Mouse (Mus musculus): Measurements from ENCODE around the gene Wnt2b.

The Wnt2b gene

DNA sequence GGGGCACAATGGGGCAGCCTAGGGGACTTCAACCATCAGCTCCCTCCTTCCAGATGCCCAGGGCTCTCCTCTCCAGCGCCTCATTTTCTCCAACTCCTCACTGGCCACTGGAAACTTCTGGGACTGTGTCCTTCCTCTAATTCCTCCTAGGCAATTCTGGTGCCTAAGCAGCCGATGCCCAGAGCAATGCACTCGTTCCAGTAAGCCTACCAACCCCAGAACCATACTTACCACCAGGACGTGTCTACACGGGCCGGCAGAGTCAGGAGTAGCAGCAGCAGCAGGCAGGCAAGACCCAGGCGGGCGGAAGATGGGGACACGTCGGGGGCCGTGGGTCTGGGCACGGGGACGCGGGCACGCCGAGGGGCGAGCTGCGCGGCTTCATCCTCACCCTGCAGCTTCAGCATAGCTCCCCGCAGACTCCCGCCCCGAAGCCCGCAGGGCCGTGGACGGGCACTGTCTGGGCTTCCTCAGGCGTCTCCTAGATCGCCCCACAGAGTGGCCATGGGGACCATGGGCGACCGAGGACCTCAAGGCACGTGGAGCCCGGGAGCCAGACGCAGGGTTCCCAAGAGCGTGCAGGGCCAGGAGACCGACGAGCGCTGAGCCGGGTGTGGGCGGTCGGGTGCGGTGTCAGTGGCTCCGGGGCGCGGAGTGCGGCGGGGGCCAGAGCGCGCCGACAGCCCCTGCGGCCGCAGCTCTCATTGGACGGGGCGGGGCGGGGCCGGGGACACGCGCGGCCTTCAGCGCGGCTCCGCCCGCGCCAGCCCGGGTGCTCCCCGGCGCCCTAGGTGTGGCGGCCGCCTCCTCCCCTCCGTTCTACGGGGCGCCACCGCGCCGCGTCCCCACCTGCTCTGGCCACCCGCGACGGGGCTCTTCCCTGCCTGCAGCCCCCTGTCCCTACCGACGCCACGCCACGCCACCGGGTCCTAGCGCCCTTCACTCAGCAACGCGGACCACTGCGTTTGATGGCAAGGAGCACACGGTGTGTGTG is at the start of gene Wnt2b:
TSS of gene Wnt2b (minus strand) at position 856 of the 994 bp plus-strand sequence.
- no peak for DNase-seq (ENCODE audit: low spot score in 2 of 2)

DNA sequence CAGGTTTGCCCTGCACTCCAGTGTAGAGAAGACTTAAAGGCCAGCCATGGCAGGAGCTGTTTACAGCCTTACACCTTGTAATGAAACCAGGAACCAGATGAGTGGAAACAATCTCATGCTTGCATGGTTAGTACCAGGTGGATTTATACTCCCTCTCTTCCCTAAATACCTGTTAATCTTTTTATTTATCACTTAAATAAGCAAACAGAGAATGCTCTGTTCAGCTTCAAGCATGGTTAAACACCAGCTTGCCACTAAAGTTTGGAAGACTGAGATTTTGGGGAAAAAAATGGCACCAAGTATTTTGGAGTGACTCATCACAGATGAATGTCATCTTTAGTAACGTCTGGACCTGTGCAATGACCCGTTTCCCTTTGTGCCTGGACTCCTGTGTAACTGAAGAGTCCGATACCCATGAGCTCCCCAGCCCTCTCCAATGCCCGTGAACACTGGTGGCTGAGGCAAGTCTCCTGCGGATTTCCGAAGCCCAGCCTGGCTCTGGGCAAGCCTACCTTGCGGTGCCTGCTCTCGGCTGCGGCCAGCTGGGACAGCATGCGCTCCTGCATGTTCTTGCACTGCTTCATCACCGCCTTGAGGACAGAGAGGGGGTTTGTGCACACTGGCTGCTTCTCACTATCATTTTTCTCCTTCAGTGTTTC is 49.1 kb upstream of the Wnt2b start:
- DNase-seq (ENCODE audit: low spot score in 2 of 2), result no peak

- no peak for DNase-seq (ENCODE audit: low spot score in 2 of 2)
These were observed 46.3 kb upstream of the Wnt2b start for GRCm38 (mm10) chr3:105008070-105008469.

DNA sequence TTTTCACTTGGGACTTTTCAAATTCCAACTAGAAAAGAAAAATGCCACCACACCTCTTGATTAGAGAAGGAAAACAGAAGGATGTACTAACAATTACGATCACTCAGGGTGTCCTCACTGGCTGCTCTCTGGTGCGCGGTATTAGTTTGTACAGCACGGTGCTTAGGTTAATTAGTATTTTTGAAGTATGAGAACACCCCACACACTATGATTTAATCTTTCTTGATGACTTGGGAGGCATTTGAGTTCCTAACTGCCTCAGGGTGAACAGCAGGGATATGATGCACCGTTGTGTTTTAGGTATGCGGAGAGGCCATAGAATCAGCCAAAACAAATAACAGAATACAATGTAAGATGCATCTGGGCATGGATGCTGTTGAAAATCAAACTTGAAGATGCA is 44.4 kb upstream of the Wnt2b start:
- no peak for DNase-seq (ENCODE audit: low spot score in 2 of 2)

DNA sequence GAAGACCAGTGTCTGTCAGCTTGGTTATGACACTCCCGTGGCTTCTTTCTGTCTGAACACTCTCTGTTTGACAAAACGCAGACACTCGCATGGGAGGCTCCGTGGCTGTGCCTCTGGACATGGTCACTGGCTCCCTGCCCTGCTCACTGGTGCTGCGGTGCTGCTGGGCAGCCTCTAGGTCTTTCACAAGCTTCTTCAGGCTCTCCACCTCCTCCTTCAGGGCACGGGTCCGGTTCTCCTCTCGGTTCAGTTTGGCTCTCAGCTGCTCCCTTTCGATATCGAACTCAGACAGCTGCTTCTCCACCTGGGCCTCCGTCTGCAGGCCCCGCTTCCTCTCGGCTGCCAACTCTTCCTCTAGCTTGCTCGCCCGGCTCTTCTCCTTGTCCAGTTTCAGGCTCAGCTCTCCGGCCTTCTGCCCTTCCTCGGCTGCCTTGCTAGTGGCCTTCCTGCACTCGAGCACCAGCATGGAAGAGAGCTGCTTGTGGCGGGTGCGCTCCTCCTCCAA is 43.9 kb upstream of the Wnt2b start:
- no peak for DNase-seq (ENCODE audit: low spot score in 2 of 2)

DNA sequence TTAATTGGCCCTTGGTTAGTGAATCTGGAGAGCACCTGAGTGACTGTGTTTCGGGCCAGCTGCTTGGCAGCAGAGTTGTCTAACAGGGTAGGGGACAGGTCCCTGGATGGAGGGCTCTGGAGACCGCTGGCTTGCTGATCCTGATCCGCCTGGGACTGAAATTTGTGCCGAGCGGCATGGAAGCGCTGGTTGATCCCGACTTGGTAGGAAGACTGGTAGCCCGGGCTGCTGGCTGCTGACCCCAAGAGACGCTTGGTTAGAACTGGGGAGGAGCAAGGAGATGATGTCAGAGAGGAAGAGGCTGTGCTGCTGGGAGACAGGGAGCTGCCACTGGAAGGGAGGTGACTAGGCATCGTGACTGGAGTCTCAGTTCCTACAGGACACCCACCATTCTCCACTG is 43.3 kb upstream of the Wnt2b start:
- no peak for DNase-seq (ENCODE audit: low spot score in 2 of 2)

- peak in 1 of 2 experiments; percentile 45 for DNase-seq (ENCODE audit: low spot score in 2 of 2)
These were observed 42.3 kb upstream of the Wnt2b start for GRCm38 (mm10) chr3:105003960-105004463.

DNA sequence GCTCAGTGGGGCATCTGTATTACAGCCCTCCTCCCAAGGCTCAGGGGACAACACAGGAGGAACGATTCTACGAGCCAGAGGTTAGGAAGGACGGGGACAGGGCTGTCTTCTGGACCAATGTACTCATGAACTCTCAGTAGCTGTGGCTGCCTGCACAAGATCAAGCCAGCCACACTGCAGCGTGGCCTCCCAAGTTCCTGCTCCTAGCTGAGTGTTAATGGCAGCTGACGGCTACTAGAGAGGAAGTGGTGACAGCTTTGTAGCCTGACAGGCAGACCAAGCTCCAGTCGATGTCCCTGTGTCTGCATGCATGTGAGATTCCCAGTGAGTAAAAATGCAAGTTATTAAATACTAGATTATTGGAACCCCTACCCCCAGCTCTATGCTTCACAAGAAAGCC is 39.7 kb upstream of the Wnt2b start:
- DNase-seq (ENCODE audit: low spot score in 2 of 2), result no peak

- DNase-seq (ENCODE audit: low spot score in 2 of 2), result no peak
These were observed 38.8 kb upstream of the Wnt2b start for GRCm38 (mm10) chr3:105000561-105000960.

- DNase-seq (ENCODE audit: low spot score in 2 of 2), result no peak
These were observed 35.8 kb upstream of the Wnt2b start for GRCm38 (mm10) chr3:104997563-104997962.

DNA sequence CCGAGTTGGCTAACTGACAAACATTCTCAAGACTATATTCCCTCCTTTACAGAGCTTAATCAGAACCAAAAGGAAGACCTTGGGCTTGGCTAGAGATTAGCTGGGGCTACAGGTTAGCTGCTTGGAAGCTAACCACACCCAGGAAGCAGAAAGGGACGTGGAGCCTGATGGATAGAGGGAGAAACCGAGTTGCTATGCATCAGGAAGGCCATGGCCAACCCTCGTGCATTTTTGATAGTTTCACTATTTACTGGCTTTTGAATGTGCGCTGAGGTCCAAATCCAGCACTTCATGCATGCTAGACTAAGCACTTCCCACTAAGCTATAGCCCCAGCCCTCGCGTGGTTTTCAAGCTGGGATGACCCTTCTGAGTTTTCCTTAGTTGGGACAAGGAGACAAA is 34.0 kb upstream of the Wnt2b start:
- no peak for DNase-seq (ENCODE audit: low spot score in 2 of 2)

DNA sequence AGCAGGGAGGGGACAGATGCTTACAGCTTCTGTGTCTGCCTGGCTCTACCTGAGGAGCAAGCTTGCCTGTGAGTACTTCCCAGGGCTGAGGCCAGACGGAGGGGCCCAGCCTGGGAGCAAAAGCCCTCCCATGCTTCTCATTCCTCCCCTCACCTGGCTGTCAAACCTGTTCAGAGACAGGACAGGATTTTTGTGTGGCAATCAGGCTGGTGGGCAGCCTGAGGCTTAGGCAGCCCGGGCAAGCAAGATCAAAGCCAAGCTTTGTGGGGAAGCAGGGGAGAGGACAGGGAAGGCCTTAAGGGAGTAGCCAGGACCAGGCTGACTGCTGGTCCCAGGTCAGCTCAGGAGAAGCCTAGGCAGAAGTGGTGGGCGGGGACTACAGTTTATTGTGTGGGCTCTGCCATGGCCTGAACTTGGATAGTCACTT is 32.7 kb upstream of the Wnt2b start:
- no peak for DNase-seq (ENCODE audit: low spot score in 2 of 2)

DNA sequence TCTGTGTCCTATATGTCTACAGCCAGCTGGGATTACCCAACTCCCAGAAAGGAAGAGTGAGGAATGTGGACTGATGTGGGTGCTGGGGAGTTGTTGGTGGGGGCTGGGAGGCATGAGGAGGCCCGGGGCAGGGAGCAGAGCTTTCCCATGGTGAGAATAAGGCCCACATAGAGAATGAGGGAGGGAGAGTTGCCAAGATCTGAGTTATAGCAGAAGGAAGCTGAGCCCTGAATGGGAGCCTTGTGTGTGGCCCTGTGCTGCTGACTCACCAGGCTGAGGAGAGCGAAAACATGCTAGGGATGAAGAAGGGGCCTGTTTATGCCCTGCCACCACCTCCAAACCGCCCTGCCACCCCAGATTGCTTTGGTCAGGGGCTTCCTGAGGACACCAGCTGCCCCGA is 32.1 kb upstream of the Wnt2b start:
- DNase-seq (ENCODE audit: low spot score in 2 of 2), result peak; percentile 39 to 51

DNA sequence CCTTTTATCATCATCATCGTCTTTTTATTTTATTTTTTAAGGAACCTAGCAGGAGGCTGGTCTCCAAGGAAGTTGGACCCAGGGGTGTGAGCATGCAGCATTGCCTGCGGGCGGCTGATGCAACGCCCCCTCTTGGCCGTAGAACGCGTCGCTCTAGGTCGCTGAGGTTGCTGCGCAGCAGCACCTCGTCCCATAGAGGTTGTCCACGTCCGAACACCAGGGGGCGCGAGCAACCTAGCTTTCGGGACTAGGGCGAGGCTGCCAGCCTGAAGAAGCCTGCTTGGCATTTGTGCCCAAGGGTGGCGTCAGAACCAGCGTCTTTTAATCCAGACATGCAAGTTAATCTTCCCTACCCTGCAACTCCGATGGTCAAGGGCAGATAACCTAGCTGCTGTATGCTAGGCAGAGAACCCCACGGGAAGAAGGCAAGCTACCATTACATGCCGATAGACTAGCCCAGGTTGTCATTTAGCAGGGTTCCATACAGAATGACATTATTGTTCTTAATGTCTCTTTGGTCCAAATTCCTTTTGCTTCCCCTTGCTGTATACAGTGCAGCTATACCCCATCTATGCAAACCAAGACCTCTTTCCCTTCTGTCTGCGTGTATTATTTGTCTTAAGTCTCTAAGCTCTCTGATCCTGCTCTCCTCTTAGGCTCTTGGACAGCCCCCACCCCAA is 31.1 kb upstream of the Wnt2b start:
- DNase-seq (ENCODE audit: low spot score in 2 of 2), result peak; percentile 78 to 88

DNA sequence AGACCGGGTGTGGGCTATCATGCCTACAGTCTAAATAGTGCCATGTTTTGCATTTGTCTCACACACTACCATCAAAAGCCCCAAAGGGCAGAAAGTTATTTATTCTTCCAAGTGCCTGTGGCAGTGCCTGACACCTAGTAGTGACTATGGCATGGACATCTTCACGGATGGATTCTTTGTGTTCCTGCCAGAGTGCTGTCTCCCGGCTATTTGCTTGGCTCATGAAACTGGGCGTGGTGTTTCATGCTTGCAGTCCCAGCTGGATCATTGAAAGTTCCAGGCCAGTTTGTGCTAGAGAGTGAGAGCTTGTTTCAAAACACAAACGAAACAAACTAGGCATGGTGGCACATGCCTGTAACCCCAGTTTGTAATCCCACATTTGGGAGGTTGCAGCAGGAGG is 30.0 kb upstream of the Wnt2b start:
- DNase-seq (ENCODE audit: low spot score in 2 of 2), result no peak

- DNase-seq (ENCODE audit: low spot score in 2 of 2), result no peak
These were observed 26.2 kb upstream of the Wnt2b start for GRCm38 (mm10) chr3:104987884-104988283.

- DNase-seq (ENCODE audit: low spot score in 2 of 2), result no peak
These were observed 18.0 kb upstream of the Wnt2b start for GRCm38 (mm10) chr3:104979735-104980134.

DNA sequence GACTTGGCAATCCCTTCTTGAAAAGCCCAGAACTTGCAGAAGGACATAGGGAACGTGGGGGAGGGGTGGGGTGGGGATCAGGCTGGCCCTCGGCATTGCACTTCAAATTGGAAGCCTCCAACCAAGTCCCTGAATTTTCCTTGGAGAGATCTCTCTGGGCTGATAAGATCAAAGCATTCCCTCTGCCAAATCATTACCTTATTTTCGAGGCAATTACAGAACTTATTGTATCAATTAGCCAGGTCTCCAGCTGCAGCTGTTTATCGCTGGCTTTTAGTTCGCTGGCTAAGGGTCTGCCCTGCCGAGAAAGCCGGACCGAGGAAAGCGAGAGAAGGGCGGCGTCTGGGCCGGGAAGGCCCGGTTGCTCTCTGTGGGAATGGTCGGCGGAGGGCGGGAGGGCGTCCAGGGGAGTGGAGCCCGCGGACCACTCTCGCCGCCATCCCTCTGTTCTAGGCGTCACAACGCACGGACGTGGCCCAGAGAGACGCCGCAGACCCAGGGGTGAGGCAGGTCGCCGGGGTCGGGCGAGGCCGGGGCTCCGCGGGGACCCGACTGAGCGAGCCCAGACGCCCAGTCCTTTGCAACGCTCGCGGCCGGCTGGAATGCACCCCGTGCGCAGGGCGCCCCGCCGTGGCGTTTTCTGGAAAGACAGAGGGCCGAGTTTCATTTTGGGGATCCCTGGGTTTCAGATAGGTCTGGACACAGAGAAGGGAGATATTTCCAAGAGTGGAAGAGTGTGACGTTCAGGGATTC is 6.0 kb upstream of the Wnt2b start:
- DNase-seq (ENCODE audit: low spot score in 2 of 2), result peak; percentile 70 to 87

DNA sequence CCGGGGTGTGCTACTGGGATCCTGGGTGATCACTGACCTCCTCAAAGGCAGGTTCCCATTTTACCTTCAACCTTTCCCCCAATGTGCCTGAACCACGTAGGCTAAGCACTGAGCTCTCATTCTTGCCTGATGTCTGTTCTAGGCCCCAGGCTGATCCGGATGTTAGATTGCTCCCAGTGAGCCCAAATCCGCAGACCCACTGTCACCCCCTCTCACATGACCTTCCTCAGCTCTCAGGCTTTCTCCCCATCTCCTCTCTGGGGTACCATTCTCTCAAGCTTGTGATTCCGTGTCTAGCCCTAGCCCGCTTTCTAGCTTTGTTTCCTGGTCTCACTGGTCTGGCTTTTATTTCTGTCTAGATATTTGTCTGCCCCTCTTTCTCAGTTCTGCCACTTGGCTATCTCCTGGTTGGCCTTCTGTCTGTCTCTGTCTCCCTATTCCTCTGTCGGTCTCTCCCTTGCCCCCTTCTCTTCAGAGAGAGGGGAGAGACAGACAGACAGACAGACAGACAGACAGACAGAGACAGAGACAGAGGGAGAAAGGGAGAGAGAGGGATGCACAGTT is 4.4 kb upstream of the Wnt2b start:
- DNase-seq (ENCODE audit: low spot score in 2 of 2), result no peak

DNA sequence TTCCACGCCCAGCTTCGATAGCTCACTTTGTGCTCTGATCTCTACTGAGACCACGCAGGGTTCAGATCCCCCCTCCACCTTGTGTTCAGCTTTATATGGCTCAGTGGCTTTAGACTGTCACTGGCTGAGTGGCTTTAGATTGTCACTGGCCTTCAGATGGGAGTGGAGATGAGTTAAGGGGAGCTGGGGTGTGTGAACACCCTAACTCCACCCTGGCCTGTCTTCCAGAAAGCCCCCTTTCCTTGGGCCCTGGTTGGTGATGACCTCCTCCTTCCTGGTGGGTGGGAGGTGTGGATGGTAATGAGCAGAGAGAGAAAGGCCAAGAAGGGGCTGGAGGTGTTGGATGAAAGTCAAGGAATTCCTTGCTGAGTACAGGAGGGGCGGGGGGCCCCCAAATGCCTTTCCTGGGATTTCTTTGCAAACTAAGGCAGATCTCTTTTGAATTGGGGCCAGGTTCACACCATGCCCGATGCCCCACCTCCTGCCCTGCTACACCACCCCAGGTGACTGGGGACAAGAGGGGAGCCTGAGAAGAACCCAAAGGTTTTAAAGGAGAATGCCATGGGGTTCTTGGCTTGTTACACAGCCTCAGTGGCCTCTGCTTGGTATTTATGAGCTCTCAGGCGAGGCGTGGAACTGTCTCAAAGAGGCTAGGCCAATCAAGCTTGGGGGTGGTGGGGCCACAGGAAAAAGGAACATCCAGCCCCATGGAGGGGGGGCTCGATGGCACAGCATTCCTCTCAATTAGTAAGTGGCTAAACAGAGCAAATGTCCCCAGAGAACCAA is 3.5 kb upstream of the Wnt2b start:
- no peak for DNase-seq (ENCODE audit: low spot score in 2 of 2)
